Mouse (Mus musculus): Measurements from ENCODE around the gene Faim. TPM values are rescaled to one million over a fixed set of nuclear protein-coding genes. Genes with fewer than 3 reads are reported as not detected.
A peak's percentile ranks its signal among the peaks of the same experiment; 100 is the strongest.

The Faim gene
- polyA plus RNA-seq (2012; rRNA removed) (1.7 and 4.0 TPM in 2 replicates), polyA plus RNA-seq (2014; fragmentation: Nextera tagmentation; extraction: Ambion mirVana) (14.0 and 14.4 TPM in 2 replicates)

DNA sequence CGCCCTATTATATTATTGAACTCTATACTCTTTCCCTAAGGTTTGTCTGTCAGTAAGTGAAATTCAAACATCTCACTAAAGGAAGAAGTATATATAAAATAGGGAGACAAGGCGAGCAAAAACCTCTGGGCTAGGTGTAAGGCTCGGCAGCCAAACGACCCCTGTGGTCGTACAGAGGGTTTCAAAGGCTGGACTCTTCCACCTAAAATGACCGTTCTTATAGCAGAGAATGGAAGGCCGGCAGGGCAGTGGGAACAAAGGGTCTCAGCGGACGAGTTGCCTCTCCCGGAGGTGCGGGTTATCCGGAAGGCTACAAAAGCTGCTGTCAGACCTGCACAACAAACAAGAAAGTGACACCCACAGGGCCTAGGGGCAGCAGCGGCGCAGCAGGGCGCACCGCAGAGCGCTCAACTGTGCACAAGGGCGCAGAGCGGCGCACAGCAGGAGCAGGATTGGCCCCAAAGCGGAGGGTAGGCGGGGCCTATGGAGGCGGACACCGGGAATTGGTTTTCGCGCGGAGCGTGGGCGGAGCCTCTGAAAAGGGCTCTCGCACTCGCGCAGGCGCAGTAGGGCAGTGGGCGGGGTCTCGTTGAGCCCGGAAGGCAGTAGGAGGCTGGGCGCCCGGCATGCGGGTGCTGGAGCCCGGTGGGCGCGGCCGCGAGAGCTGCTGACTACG is at the start of gene Faim:
TSS of gene Faim (plus strand) at position 574 of the 676 bp plus-strand sequence.
- Histone ChIP-seq H3K4me1 (replicated peaks; ENCODE audit: control insufficient read depth in 2 of 2, insufficient read depth in 2 of 2, low read length in 1 of 2) (peaks cover 4 to 5% of the 10 kb centered on the region in 2 experiments), H3K27me3 (ENCODE audit: control insufficient read depth, insufficient read depth, low read length) (peaks cover 6% of the 10 kb centered on the region), H3K36me3 (replicated peaks; ENCODE audit: control insufficient read depth, insufficient read depth, low read depth) (no peaks in the 10 kb centered on the region), H3K4me2 (ENCODE audit: low read depth) (peak within 1 kb of the TSS; percentile 99), H3K9ac (replicated peaks) (peak within 1 kb of the TSS; percentile 75), H3K9me3 (ENCODE audit: control insufficient read depth, low read length) (no peaks in the 10 kb centered on the region), H3K27ac (no peak within 1 kb of the TSS), H3K4me3 (ENCODE audit: insufficient read depth in 1 of 2, low read depth in 2 of 2, low read length in 2 of 2) (peak within 1 kb of the TSS; percentile 70 to 79)
- DNase-seq (ENCODE audit: low read depth in 3 of 3, low spot score in 3 of 3) (peak; percentile 94 to 97 (median 95)), ATAC-seq (ENCODE audit: insufficient read depth) (peak; percentile 100)
- TF ChIP-seq EP300 (IDR thresholded peaks at IDR 0.05; ENCODE audit: low read depth) (no peak), CTCF (IDR thresholded peaks at IDR 0.05; ENCODE audit: low read depth) (peak; percentile 43; the same call in 1 of the 2 replicates)
- WGBS (ENCODE audit: insufficient replicate concordance), result 2% methylated on average over 45 of the region's 45 CpGs

DNA sequence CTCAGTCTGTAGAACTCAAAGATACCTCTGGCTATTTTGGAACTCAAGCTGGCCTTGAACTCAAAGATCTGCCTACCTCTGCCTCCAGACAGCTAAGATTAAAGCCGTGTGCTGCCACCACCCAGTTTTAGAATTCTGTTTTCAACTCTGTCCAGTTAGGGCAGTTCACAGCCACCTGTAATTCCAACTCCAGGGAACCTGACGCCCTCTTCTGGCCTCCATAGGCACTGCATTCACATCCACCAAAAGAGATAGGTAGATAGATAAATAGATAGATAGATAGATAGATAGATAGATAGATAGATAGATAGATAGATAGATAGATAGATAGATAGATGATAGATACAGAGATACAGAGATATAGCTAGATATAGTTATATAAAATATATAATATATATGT is 46.9 kb upstream of the Faim start:
- Histone ChIP-seq H3K4me2 (ENCODE audit: low read depth) (no peak overlapping the region), H3K27ac (no peak overlapping the region), H3K36me3 (replicated peaks; ENCODE audit: control insufficient read depth, insufficient read depth, low read depth) (no peaks in the 10 kb centered on the region), H3K4me1 (replicated peaks; ENCODE audit: control insufficient read depth in 2 of 2, insufficient read depth in 2 of 2, low read length in 1 of 2) (no peaks in the 10 kb centered on the region), H3K9ac (replicated peaks) (no peak overlapping the region), H3K4me3 (ENCODE audit: insufficient read depth in 1 of 2, low read depth in 2 of 2, low read length in 2 of 2) (no peak overlapping the region), H3K9me3 (ENCODE audit: control insufficient read depth, low read length) (no peaks in the 10 kb centered on the region), H3K27me3 (ENCODE audit: control insufficient read depth, insufficient read depth, low read length) (no peaks in the 10 kb centered on the region)
- no peak for DNase-seq (ENCODE audit: low read depth in 3 of 3, low spot score in 3 of 3)
- whole genome bisulfite sequencing (ENCODE audit: insufficient replicate concordance), result 18% methylated on average over 2 of the region's 2 CpGs
- ATAC-seq (ENCODE audit: insufficient read depth), result no peak
- TF ChIP-seq EP300 (IDR thresholded peaks at IDR 0.05; ENCODE audit: low read depth) (no peak), CTCF (IDR thresholded peaks at IDR 0.05; ENCODE audit: low read depth) (peak; percentile 32; the same call in 1 of the 2 replicates)

DNA sequence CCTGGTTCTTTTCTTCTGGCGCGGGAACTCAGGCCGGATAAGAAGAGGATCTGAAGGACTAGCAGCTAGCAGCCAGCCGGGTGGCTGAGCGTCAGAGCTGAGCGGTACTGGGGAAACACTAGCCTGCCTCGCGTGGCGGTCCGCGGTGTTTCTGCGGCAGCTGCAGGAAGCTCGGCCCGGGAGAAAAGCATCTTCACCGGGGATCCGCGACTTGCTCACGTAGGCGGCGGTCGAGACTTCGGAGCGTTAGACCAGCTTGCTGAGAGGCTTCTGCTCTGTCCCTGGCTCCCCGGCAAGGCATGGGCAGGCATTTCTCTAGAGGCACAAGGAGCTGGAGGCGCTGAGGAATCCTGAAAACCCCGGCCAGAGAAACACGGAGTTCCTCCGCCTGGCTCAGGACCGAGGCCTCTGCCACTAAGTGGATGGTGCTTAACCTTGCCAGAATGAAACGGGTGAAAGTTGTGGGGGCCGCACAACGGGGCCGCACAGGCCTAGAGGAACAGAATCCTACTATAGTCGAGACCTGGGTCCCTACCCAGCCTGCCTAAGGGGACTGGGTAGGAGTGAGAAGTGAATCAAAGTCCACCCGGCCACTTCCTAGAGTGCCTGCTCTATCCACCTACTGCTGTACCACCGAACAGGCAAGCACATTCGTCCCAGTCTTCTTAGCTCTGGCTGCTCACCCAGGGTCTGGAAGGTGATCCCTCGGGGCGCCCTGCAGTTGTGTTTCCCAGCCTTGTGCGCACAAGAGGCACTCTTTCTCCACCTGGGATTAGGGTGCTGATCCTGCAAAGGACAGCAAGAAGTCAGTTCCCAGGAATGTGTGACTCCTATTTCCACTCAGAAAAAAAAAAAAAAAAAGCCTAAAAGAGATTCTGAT is 33.8 kb upstream of the Faim start:
- Histone ChIP-seq H3K36me3 (replicated peaks; ENCODE audit: control insufficient read depth, insufficient read depth, low read depth) (no peaks in the 10 kb centered on the region), H3K4me1 (replicated peaks; ENCODE audit: control insufficient read depth in 2 of 2, insufficient read depth in 2 of 2, low read length in 1 of 2) (no peaks in the 10 kb centered on the region), H3K27me3 (ENCODE audit: control insufficient read depth, insufficient read depth, low read length) (peaks cover 71% of the 10 kb centered on the region), H3K9ac (replicated peaks) (no peak overlapping the region), H3K4me2 (ENCODE audit: low read depth) (no peak overlapping the region), H3K4me3 (ENCODE audit: insufficient read depth in 1 of 2, low read depth in 2 of 2, low read length in 2 of 2) (no peak overlapping the region), H3K9me3 (ENCODE audit: control insufficient read depth, low read length) (no peaks in the 10 kb centered on the region), H3K27ac (no peak overlapping the region)
- TF ChIP-seq EP300 (IDR thresholded peaks at IDR 0.05; ENCODE audit: low read depth) (no peak), CTCF (IDR thresholded peaks at IDR 0.05; ENCODE audit: low read depth) (no peak)
- no peak for ATAC-seq (ENCODE audit: insufficient read depth)
- under 1% methylated on average over 40 of the region's 40 CpGs for WGBS (ENCODE audit: insufficient replicate concordance)
- no peak for DNase-seq (ENCODE audit: low read depth in 3 of 3, low spot score in 3 of 3)

DNA sequence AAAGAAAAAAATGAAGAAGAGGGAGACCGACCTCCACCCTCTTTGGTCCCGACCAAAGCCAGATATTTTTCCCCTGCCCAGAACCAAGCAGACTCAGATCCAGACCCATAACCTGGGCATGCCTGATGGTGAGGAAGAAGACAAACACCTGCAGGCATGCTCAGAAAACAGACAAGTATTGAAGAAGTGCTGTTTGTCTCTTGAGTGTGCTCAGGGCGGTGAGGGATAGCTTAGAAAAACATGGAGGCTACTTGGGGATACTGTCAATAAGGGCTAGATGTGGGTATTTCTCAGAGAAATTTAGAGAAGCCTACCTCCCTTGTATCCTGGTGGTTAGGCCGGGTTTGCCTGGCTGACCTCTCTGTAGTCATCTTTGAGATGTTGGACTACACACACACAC is 32.9 kb upstream of the Faim start:
- Histone ChIP-seq H3K4me2 (ENCODE audit: low read depth) (no peak overlapping the region), H3K27me3 (ENCODE audit: control insufficient read depth, insufficient read depth, low read length) (peaks cover 80% of the 10 kb centered on the region), H3K4me1 (replicated peaks; ENCODE audit: control insufficient read depth in 2 of 2, insufficient read depth in 2 of 2, low read length in 1 of 2) (no peaks in the 10 kb centered on the region), H3K9me3 (ENCODE audit: control insufficient read depth, low read length) (no peaks in the 10 kb centered on the region), H3K9ac (replicated peaks) (no peak overlapping the region), H3K4me3 (ENCODE audit: insufficient read depth in 1 of 2, low read depth in 2 of 2, low read length in 2 of 2) (no peak overlapping the region), H3K27ac (no peak overlapping the region), H3K36me3 (replicated peaks; ENCODE audit: control insufficient read depth, insufficient read depth, low read depth) (no peaks in the 10 kb centered on the region)
- no peak for TF ChIP-seq EP300 (IDR thresholded peaks at IDR 0.05; ENCODE audit: low read depth)
- TF ChIP-seq CTCF (IDR thresholded peaks at IDR 0.05; ENCODE audit: low read depth), result no peak
- ATAC-seq (ENCODE audit: insufficient read depth), result no peak
- no peak for DNase-seq (ENCODE audit: low read depth in 3 of 3, low spot score in 3 of 3)
- 3% methylated on average over 4 of the region's 4 CpGs for WGBS (ENCODE audit: insufficient replicate concordance)

DNA sequence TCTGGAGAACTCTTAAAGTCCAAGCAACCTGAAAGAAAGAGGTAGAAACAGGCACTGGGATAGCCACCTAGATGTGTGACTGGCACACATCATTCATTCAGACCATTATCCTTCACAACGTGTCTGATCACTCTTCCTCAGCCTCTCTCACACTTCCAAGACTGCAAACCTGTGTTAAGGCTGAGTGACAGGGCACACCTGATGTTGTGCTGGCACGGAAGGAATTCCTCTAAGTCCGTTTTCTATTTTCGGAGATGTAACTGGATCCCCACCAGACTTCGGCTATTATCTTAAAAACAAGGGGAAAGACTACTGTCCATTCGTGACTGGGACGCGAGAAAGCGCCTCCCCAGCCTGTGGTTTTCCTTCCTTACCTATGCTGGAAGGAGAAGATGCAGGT is 32.3 kb upstream of the Faim start:
- no peak for DNase-seq (ENCODE audit: low read depth in 3 of 3, low spot score in 3 of 3)
- Histone ChIP-seq H3K4me1 (replicated peaks; ENCODE audit: control insufficient read depth in 2 of 2, insufficient read depth in 2 of 2, low read length in 1 of 2) (no peaks in the 10 kb centered on the region), H3K4me3 (ENCODE audit: insufficient read depth in 1 of 2, low read depth in 2 of 2, low read length in 2 of 2) (no peak overlapping the region), H3K36me3 (replicated peaks; ENCODE audit: control insufficient read depth, insufficient read depth, low read depth) (no peaks in the 10 kb centered on the region), H3K9me3 (ENCODE audit: control insufficient read depth, low read length) (no peaks in the 10 kb centered on the region), H3K4me2 (ENCODE audit: low read depth) (no peak overlapping the region), H3K27ac (no peak overlapping the region), H3K9ac (replicated peaks) (no peak overlapping the region), H3K27me3 (ENCODE audit: control insufficient read depth, insufficient read depth, low read length) (peaks cover 86% of the 10 kb centered on the region)
- WGBS (ENCODE audit: insufficient replicate concordance), result 6% methylated on average over 9 of the region's 9 CpGs
- TF ChIP-seq CTCF (IDR thresholded peaks at IDR 0.05; ENCODE audit: low read depth) (no peak), EP300 (IDR thresholded peaks at IDR 0.05; ENCODE audit: low read depth) (no peak)
- no peak for ATAC-seq (ENCODE audit: insufficient read depth)

Measured in liver, embryonic 14.5 days (tissue).